Mouse (Mus musculus) urinary bladder, adult 2 months (tissue): ENCODE results near the gene Insm1. TPM values are rescaled to one million over a fixed set of nuclear protein-coding genes. Genes with fewer than 3 reads are reported as not detected.

Experiments
- DNase-seq: peaks from one replicate; pipeline ENCODE4 v3.0.0; 2022; ENCODE audit warnings: low spot score
- polyA plus RNA-seq: library from polyadenylated mRNA; depleted of rRNA; stranded (reverse); fragments of >200 nt; gene quantifications from 2 replicates; pipeline ENCODE4 v1.2.3, GENCODE M21; 2012; rRNA removed

Insm1 gene
- 0.03 TPM in 1 of 2 replicates, not detected in the other for polyA plus RNA-seq

DNA sequence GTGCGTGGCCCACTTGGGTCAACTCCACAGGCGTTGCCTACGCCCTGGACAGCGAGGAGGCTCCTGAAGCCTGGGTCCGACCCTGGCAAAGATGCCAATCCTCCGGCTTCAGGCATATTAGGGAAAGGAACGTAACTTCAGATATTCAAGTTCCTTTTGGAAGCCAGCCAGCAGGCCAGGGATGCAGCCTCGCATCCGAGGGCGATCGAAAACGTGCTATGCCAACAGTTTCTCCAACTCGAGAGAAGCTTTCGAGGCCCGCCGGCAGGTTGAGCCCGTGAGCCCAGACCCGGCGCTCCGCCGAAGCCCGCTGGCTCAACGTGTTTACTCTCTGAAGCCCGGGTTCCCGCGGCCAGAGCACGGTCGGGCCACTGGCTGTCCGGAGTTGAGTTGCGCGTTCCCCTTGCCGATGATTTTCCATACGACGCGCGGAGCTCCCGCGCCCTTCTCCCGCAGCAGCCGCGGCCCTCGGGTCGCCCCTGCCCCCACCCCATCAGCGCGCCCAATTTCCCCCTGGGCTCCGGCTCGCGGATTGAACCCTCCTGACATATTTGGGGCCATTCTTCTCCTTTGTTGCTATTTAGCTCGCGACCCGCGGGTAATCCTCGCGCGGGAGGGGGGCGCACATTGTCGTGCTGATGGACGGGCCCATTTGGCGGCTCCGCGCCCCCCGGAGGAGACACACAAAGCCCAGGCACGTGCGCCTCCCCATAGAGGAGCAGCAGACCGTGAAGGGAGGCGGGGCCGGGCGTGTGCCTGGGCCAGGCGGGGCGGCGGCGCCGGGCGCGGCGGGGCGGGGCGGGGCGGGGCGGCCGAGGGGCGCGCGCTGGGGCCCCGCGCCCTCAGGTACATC lies at the start of gene Insm1:
Gene Insm1 (plus strand): TSS at position 846 of the 853 bp plus-strand sequence.
- peak; percentile 27 for DNase-seq

- no peak for DNase-seq
These were observed 49.6 kb upstream of the Insm1 start for GRCm38 (mm10) chr2:146172106-146172505.

DNA sequence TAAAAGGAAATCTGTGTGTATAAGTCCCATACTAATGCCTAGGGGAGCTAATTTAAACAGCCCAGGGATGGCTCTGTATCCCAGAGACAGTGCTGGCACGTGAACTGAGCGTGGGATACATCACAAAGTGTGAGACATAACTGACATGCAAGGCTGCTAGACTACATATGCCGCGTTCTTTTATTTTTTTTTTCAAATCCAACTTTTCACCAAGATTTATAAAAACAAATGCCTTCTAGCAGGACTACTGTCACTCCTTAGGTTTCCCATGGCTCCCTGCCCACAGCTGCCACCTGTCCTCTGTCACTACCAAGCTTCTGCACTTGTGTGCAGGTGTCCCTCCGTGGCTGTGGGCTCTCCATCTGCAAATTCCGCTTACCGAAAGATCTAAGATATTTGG lies 47.5 kb upstream of the Insm1 start:
- DNase-seq: no peak

GRCm38 (mm10) chr2:146178718-146179117 lies 43.0 kb upstream of the Insm1 start:
- DNase-seq: no peak

- DNase-seq: no peak
These were observed 37.6 kb upstream of the Insm1 start for GRCm38 (mm10) chr2:146183830-146184793.

- no peak for DNase-seq
These were observed 25.6 kb upstream of the Insm1 start for GRCm38 (mm10) chr2:146196126-146196525.

- DNase-seq: no peak
These were observed 23.8 kb upstream of the Insm1 start for GRCm38 (mm10) chr2:146197947-146198346.

- DNase-seq: no peak
These were observed 10.8 kb upstream of the Insm1 start for GRCm38 (mm10) chr2:146210968-146211367.

DNA sequence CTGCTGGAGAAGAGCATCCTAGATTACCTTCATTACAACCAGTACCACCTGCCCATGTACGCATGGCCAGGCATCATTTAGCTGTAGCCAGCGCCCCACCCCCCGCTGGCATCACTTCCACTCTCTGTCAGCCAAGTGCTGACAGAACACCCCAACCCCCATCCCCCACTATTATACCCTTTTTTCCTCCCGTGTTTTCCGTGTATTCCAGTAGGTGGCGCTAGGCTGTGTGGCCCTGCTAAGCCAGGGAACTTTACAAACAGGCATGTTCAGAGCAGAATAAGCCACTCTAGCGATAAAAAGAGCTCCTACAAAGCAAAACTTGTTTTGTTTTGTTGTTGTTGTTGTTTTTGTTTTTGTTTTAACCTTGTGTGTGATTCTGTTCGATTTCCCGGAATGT lies 7.0 kb upstream of the Insm1 start:
- no peak for DNase-seq

GRCm38 (mm10) chr2:146216111-146217064 lies 5.3 kb upstream of the Insm1 start:
- DNase-seq: no peak

GRCm38 (mm10) chr2:146217227-146217980 lies 4.3 kb upstream of the Insm1 start:
- no peak for DNase-seq

DNA sequence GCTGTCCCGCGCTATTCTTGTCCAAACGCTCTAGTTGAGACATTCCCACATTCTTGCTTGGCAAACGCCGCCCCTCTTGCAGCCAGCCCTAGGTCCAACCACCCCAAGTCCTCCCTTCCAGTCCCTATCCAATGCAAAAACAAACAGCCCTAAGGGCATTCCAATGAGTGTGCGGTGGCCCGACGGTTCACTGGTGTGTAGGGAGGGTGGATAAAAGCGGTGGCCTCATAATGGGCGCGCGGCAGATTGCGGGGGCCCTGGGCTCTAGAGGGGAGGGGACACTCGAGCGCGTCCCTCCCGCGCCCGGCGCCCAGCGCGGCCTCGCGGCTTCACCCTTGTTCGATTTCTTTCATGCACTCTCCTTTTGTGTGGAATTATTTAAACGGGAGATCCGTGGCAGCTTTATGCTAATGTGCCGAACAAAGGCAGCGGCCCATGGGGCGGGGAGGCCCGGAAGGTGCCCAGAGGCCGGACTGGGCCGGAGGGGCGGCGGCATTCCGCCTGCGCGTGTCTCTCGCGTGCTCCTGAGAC lies 3.5 kb upstream of the Insm1 start:
- no peak for DNase-seq

DNA sequence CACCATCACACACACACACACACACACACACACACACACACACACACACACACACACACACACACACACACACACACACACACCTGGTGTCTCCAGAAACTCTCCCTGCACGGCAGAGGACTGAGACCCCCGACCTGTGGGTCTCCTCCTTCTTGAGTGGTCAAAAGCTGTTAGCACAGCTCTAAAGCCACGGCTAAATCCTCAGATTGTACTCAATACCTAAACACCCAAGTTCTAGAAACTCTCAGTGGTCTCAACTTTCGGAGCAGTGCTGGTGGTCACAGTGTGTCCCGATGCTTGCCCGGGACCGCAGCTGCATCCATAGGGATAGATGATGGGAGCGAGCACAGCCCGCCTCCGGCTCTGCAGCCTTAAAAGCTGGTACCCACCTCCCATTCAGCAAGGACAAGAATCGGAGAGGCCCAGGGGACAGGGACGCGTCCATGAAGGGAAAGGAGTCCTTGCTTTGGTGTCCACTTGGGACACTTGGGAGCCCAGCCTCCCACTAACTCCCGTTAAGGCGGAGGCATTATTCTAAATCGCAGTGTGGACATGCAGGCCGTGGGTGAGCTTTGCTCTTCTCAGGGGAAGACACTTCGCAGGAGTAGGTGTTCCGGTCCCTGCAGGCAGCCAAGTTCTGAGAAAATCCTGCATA lies 2.7 kb upstream of the Insm1 start:
- DNase-seq: no peak

GRCm38 (mm10) chr2:146219791-146220190 lies 1.9 kb upstream of the Insm1 start:
- no peak for DNase-seq

- DNase-seq: no peak
These were observed 1.1 kb upstream of the Insm1 start for GRCm38 (mm10) chr2:146220591-146221075.

DNA sequence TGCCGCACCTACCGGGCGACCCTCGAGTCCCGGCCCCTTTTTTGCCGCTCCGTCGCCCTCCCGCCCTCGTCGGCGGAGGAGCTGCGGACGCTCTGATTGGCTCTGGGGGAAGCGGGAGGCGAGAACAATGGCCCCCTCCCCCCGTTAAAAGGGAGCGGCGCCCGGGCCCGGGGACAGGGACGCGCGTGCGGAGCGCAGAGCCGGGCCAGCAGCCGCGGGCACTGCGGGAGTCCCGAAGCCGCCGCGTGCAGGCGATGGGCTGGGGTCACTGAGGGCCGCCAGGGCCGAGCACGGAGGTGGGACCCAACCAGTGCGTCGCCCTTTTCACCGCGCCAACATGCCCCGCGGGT lies 183 bp downstream of the Insm1 start:
- no peak for DNase-seq

- no peak for DNase-seq
These were observed 806 bp downstream of the Insm1 start for GRCm38 (mm10) chr2:146222279-146223175.

GRCm38 (mm10) chr2:146223176-146223905 lies 1.6 kb downstream of the Insm1 start:
- no peak for DNase-seq
